Mouse (Mus musculus): ENCODE results near the gene Lcorl. TPM values are rescaled to one million over a fixed set of nuclear protein-coding genes. Genes with fewer than 3 reads are reported as not detected.

Gene Lcorl
- polyA plus RNA-seq, 1 experiment from 2014 or later, result 15.0 TPM

DNA sequence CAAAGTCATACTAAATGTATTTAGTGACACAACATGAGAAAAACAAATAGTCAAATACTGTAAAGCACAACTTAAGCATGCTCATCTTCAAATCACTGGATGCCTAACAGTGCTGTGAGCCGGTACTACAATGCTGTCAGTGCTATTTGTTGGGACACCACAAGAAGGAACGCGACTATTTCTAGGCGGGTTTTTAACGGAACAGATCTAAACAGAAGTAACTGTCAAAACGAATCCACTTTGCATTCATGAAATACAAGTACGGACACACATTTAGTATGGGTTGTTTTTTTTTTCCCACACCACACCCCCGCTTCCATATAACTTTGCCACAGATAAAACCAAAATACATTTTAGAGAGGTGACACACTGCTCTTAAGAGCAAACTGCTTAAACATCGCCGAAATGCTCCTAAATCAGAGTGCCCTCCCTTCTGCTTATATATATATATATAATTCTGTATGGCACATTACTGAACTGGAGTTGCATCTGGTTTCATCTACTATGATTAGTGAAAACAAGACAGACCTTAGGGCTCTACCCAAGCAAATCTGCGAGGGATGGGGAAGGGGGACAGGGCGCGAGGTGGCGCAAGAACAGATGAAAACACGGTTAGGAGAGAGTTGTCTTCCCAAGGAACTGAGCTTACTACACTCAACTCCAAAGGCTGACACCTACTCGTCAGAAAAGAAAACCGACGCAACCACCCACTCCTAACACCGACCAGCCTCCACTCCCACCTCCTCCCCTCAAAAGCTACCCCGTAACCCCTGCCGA is 1.7 kb downstream of the Lcorl start:
- 17% methylated on average over 21 of the region's 21 CpGs for WGBS
- peaks cover 9% of the 10 kb centered on the region for H3K4me1 ChIP-seq (replicated peaks)
- H3K4me3 ChIP-seq, result peak overlapping the region; percentile 93
- peak overlapping the region; percentile 100 for H3K27ac ChIP-seq
- H3K9ac ChIP-seq, result peak overlapping the region; percentile 97
- ATAC-seq (replicated peaks; ENCODE audit: insufficient number of reproducible peaks, insufficient read depth, low FRiP score, low read depth), result no peak
- no peaks in the 10 kb centered on the region for H3K9me3 ChIP-seq (replicated peaks)
- H3K4me2 ChIP-seq, result peak overlapping the region; percentile 95
- no peaks in the 10 kb centered on the region for H3K27me3 ChIP-seq
- no peaks in the 10 kb centered on the region for H3K36me3 ChIP-seq

DNA sequence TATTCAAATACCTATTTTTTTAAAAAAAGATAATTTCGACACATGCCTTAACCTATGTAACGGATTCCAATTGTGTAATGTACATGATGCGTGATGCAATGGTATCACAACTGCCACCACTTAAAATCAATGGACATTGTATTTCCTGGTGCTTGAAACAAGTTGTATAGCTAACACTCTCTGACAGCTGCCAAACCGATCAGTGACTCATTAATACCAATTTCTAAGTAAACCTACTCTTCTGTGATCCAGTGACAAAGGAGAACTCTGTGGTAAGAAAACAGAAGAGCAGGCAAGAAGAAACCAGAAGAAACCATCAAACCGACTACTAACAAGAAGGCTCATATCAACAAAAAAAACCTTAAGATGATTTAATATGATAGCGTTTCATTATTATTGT is 12.7 kb downstream of the Lcorl start:
- no peaks in the 10 kb centered on the region for H3K36me3 ChIP-seq
- 90% methylated on average over 6 of the region's 6 CpGs for WGBS
- no peaks in the 10 kb centered on the region for H3K4me1 ChIP-seq (replicated peaks)
- H3K4me3 ChIP-seq, result no peak overlapping the region
- H3K27ac ChIP-seq, result no peak overlapping the region
- ATAC-seq (replicated peaks; ENCODE audit: insufficient number of reproducible peaks, insufficient read depth, low FRiP score, low read depth), result no peak
- no peaks in the 10 kb centered on the region for H3K27me3 ChIP-seq
- no peak overlapping the region for H3K9ac ChIP-seq
- H3K4me2 ChIP-seq, result no peak overlapping the region
- H3K9me3 ChIP-seq (replicated peaks), result no peaks in the 10 kb centered on the region

DNA sequence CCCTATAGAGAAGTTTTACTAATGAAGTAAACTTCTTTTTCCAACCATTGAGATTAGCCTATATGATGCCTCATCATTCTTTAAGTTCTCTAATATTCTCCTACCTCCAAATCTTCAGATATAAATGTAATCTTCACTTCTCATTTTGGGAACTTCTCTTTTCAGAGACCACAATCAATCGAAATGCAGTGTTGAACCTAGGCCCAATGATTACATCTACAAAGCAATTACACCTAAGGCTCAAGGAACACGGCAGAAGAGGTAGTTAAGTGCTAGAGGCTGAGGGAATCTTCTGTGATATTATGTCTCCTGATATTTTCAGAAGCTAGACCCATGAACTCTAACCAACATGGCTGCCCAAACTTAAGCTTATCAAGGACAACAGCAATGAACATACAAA is 22.3 kb downstream of the Lcorl start:
- no peaks in the 10 kb centered on the region for H3K27me3 ChIP-seq
- no peak overlapping the region for H3K27ac ChIP-seq
- no peaks in the 10 kb centered on the region for H3K36me3 ChIP-seq
- no peak overlapping the region for H3K4me3 ChIP-seq
- no peak for ATAC-seq (replicated peaks; ENCODE audit: insufficient number of reproducible peaks, insufficient read depth, low FRiP score, low read depth)
- H3K4me2 ChIP-seq, result no peak overlapping the region
- WGBS, result 91% methylated on average over 2 of the region's 2 CpGs
- no peak overlapping the region for H3K9ac ChIP-seq
- no peaks in the 10 kb centered on the region for H3K4me1 ChIP-seq (replicated peaks)
- H3K9me3 ChIP-seq (replicated peaks), result no peaks in the 10 kb centered on the region

DNA sequence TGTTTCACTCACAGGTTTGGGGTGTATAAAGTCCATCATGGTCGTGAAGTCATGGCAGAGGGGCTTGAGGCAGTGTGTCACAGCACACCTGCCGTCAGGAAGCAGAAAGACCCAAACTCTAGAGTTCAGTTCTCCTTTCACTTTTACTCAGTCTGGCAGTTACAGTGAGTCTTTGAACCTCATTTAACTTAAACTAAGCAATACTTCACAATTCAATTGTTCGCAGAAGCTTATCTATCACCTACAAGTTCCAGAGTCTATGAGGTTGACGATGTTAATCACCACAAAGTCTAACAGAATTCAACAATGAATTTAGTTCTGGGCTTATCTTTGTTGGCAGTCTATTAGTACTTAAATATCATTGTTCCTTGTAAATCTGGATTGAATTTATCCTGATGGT is 45.9 kb downstream of the Lcorl start:
- Histone ChIP-seq H3K9me3 (replicated peaks) (peaks cover 8% of the 10 kb centered on the region; the same call in 1 of the 2 replicates), H3K4me1 (replicated peaks) (no peaks in the 10 kb centered on the region), H3K4me3 (no peak overlapping the region), H3K4me2 (no peak overlapping the region), H3K9ac (no peak overlapping the region), H3K36me3 (peaks cover 2% of the 10 kb centered on the region; the same call in 1 of the 2 replicates), H3K27ac (no peak overlapping the region), H3K27me3 (no peaks in the 10 kb centered on the region)
- WGBS, result 92% methylated on average over 4 of the region's 4 CpGs
- no peak for ATAC-seq (replicated peaks; ENCODE audit: insufficient number of reproducible peaks, insufficient read depth, low FRiP score, low read depth)

DNA sequence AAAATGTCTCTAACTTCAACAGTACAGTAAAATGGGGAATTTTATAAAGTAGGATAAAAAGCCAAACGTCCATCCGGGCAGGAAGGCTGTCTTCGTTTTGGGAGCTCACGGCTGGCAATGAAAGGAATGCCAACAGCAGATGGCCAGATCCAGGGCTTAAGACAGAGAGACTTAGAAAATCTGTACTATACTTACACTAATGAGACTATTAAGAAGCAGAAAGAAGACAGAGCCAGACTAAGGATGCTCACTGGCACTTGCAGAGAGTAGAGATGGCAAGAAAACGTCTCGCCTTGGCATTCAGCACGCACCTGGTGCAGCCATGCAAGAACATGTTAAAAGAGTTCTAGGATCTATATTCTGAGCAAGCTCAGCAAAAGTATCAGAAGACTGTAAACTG is 65.6 kb downstream of the Lcorl start:
- Histone ChIP-seq H3K9ac (no peak overlapping the region), H3K27me3 (no peaks in the 10 kb centered on the region), H3K9me3 (replicated peaks) (no peaks in the 10 kb centered on the region), H3K4me2 (no peak overlapping the region), H3K36me3 (peaks cover 6% of the 10 kb centered on the region; the same call in 1 of the 2 replicates), H3K4me3 (no peak overlapping the region), H3K27ac (no peak overlapping the region), H3K4me1 (replicated peaks) (no peaks in the 10 kb centered on the region)
- ATAC-seq (replicated peaks; ENCODE audit: insufficient number of reproducible peaks, insufficient read depth, low FRiP score, low read depth), result no peak
- 87% methylated on average over 7 of the region's 7 CpGs for WGBS

DNA sequence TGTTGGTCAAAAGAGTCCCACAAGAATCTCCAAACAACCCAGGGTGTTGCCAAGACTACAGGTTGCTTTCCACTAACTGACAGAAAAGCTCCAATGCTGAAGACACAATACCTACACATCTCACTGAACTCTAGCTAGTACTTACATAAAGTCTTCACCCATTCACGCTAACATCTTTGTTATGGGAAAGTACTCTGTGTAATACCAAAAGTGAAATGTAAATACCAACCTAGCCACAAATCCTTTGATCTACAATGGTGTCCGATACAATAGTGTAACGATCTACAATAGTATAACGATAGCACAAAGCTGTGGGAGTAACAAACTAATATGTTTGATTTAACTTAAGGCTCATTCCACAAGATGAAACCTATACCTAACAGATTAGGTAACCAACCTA is 67.2 kb downstream of the Lcorl start:
- H3K27ac ChIP-seq, result no peak overlapping the region
- WGBS, result 95% methylated on average over 4 of the region's 4 CpGs

DNA sequence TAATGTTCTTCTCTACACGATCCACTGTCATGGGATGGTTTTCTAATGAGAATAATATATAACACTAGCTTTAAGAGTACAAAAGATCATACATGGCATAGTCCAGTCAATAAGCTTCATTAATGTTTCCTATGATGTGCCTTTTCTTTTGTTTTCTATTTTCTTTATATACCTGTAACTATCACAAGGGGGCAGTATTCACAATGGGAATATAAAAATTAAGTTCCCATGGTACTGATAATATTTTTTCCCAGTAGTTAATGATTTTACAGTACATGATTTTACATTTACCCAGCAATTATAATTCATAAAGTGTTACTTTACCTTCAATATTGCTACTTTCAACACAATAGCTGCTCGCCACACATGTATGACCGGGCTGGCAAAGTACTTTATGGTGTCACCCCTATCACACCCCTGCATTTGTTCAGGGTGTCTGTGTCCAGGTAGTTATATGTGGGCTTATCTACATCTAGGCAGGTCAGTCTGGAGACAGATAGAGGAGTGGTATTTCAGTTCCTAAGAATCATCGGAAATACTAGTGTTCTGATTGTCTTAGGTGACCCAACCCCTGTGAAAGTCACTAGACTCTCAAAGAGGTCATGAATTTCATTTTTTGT is 99.8 kb downstream of the Lcorl start:
- no peak overlapping the region for H3K27ac ChIP-seq
- no peak overlapping the region for H3K4me2 ChIP-seq
- ATAC-seq (replicated peaks; ENCODE audit: insufficient number of reproducible peaks, insufficient read depth, low FRiP score, low read depth), result no peak
- H3K9me3 ChIP-seq (replicated peaks), result no peaks in the 10 kb centered on the region
- no peak overlapping the region for H3K4me3 ChIP-seq
- no peak overlapping the region for H3K9ac ChIP-seq
- H3K4me1 ChIP-seq (replicated peaks), result 0 out of 2 replicates have a peak, but pooled peaks cover 2% of the 10 kb centered on the region
- 81% methylated on average over 4 of the region's 4 CpGs for WGBS
- no peaks in the 10 kb centered on the region for H3K36me3 ChIP-seq
- no peaks in the 10 kb centered on the region for H3K27me3 ChIP-seq

More for the DNA sequence above, 67.2 kb downstream of the Lcorl start:
- H3K4me2 ChIP-seq, result no peak overlapping the region
- no peaks in the 10 kb centered on the region for H3K9me3 ChIP-seq (replicated peaks)
- H3K36me3 ChIP-seq, result peaks cover 6% of the 10 kb centered on the region; the same call in 1 of the 2 replicates
- ATAC-seq (replicated peaks; ENCODE audit: insufficient number of reproducible peaks, insufficient read depth, low FRiP score, low read depth), result no peak
- no peaks in the 10 kb centered on the region for H3K27me3 ChIP-seq
- no peak overlapping the region for H3K4me3 ChIP-seq
- H3K4me1 ChIP-seq (replicated peaks), result no peaks in the 10 kb centered on the region
- no peak overlapping the region for H3K9ac ChIP-seq

DNA sequence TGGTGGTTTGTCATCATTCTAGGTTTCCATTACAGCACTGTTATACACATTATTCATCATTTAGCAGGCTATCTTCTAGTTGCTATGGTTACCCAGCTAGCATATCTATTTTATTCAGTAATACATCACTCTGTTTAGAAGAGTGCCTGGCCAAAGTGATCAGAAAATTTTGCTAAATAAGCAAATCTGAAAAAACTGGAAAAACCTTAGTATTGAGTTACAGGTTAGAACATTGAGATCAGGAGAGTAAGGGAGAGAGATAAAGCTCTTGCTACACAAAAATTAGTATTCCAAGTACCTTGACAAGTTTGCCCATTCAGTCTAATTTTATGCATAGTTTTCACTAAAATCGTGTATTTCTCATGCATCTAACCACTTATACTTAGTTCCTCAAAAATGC is 119.5 kb downstream of the Lcorl start:
- H3K9me3 ChIP-seq (replicated peaks), result no peaks in the 10 kb centered on the region
- no peak for ATAC-seq (replicated peaks; ENCODE audit: insufficient number of reproducible peaks, insufficient read depth, low FRiP score, low read depth)
- 96% methylated on average over 1 of the region's 1 CpGs for WGBS
- no peaks in the 10 kb centered on the region for H3K4me1 ChIP-seq (replicated peaks)
- H3K27ac ChIP-seq, result no peak overlapping the region
- no peaks in the 10 kb centered on the region; the same call in 1 of the 2 replicates for H3K36me3 ChIP-seq
- H3K27me3 ChIP-seq, result no peaks in the 10 kb centered on the region
- H3K4me2 ChIP-seq, result no peak overlapping the region
- no peak overlapping the region for H3K4me3 ChIP-seq
- no peak overlapping the region for H3K9ac ChIP-seq

DNA sequence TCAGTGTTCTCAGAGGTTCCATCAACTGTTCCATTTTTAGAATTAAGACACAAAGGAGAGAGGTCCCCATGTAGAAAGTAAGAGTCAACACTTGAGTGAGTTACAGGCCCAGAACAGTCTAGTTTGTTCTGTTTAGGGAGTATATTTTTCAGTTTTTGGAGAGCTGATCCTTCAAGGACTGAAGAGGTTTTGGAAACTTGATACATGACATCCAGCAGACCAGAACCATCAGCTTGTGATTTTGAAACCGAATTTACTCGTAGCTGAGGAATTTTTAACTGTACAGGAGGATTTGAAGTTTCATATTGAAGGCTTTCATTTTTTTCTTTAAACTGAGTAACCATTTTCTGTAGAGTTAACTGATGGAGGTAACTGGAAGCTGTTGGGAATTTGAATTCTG is 123.7 kb downstream of the Lcorl start:
- H3K4me2 ChIP-seq, result no peak overlapping the region

DNA sequence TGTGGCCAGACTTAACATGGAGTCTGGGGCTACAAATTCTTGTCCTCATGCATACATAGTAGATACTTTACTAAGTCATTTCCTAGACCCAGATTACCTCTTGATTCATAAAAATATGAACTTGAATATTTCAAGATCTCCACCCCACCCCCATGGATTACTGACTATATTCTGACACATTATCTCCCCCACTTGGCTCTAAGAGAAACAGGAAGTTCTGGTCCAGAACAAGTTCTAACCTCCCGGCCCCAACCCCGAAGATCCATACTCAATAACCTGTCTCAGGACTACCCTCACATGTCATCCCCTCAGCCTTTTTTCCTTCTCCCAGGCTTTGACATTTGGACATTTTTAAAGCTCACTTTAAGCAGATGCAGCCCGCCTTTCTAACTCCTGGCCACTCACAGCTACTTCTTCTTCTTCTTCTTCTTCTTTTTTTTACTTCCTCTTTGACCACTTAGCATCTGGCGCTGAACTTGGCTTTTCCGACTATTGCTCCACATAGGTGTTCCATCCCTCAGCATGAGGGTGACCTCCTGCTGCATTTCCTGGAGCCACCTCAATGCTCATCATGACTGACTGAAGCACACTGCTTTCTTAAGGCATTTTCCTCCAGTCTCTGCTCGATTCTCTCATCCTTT is 138.4 kb downstream of the Lcorl start:
- Histone ChIP-seq H3K9me3 (replicated peaks) (no peaks in the 10 kb centered on the region), H3K27ac (no peak overlapping the region), H3K4me3 (no peak overlapping the region), H3K4me1 (replicated peaks) (no peaks in the 10 kb centered on the region), H3K27me3 (no peaks in the 10 kb centered on the region), H3K4me2 (no peak overlapping the region), H3K9ac (no peak overlapping the region), H3K36me3 (no peaks in the 10 kb centered on the region)
- ATAC-seq (replicated peaks; ENCODE audit: insufficient number of reproducible peaks, insufficient read depth, low FRiP score, low read depth), result no peak
- 87% methylated on average over 6 of the region's 6 CpGs for WGBS

More for the DNA sequence above, 123.7 kb downstream of the Lcorl start:
- Histone ChIP-seq H3K27me3 (no peaks in the 10 kb centered on the region), H3K9ac (no peak overlapping the region), H3K4me3 (no peak overlapping the region), H3K36me3 (no peaks in the 10 kb centered on the region), H3K4me1 (replicated peaks) (no peaks in the 10 kb centered on the region), H3K9me3 (replicated peaks) (no peaks in the 10 kb centered on the region), H3K27ac (no peak overlapping the region)
- ATAC-seq (replicated peaks; ENCODE audit: insufficient number of reproducible peaks, insufficient read depth, low FRiP score, low read depth), result no peak
- WGBS, result 88% methylated on average over 2 of the region's 2 CpGs

DNA sequence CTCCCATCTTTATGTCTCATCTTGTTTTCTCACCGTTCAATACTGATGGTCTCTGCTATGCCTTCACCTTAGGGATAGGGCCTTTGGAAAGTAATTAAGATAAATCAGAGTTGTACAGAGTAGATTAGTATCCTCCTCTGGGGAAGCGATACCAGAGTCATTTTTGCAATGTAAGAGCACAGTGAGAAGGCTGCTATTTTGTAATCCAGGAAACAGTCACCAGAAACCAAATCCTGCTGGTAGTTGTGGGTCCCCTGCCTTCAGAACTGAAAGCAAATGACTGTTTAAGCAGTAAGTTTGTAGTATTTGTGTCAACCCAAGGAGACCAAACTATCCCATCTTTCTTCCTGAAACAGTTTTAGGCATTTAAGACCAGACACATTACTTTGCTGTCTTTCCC is 147.8 kb downstream of the Lcorl start:
- 94% methylated on average over 2 of the region's 2 CpGs for WGBS
- Histone ChIP-seq H3K4me3 (no peak overlapping the region), H3K27me3 (no peaks in the 10 kb centered on the region)

More for the DNA sequence above, 147.8 kb downstream of the Lcorl start:
- Histone ChIP-seq H3K4me1 (replicated peaks) (no peaks in the 10 kb centered on the region), H3K4me2 (no peak overlapping the region), H3K27ac (no peak overlapping the region), H3K36me3 (peaks cover 9% of the 10 kb centered on the region; the same call in 1 of the 2 replicates), H3K9me3 (replicated peaks) (no peaks in the 10 kb centered on the region), H3K9ac (no peak overlapping the region)
- no peak for ATAC-seq (replicated peaks; ENCODE audit: insufficient number of reproducible peaks, insufficient read depth, low FRiP score, low read depth)

Data from heart, embryonic 15.5 days (tissue).